Mouse (Mus musculus) embryonic facial prominence, embryonic 14.5 days (tissue): ENCODE measurements at regions not wholly inside any gene's neighbourhood (a gene's known extent, or its start where the extent isn't known, plus 50 kb on each side); places are given as distances from the start of the nearest gene placed in this dataset.

Experiments
- ATAC-seq: fragments of 200-750 bp; cut with Nextera tagmentation; 2 replicates; pipeline ENCODE4 v1.8.0; 2017; ENCODE audit warnings: low read depth, moderate number of reproducible peaks, moderate TSS enrichment
- DNase-seq: peaks from one replicate; pipeline ENCODE4 v3.0.0-alpha.2; 2015; ENCODE audit warnings: low spot score
- H3K27ac ChIP-seq: fragments of 300-500 bp; sonication (generic); replicated peaks from 2 replicates; pipeline ENCODE4 v1.5.1; 2014; ENCODE audit warnings: low read depth, mild to moderate bottlenecking, low read length, moderate library complexity
- H3K27me3 ChIP-seq: fragments of 300-500 bp; sonication (generic); replicated peaks from 2 replicates; pipeline ENCODE4 v1.6.1; 2014; ENCODE audit warnings: low read length; ENCODE audit not compliant: control insufficient read depth, insufficient read depth
- H3K36me3 ChIP-seq: fragments of 300-500 bp; sonication (generic); 2 replicates; pipeline ENCODE4 v1.6.1; 2014; ENCODE audit warnings: low read length, mixed read lengths; ENCODE audit not compliant: control insufficient read depth, insufficient read depth
- H3K4me1 ChIP-seq: fragments of 300-500 bp; sonication (generic); 2 replicates; pipeline ENCODE4 v1.6.1; 2014; ENCODE audit warnings: antibody characterized with exemption, low read length; ENCODE audit not compliant: control insufficient read depth, insufficient read depth
- H3K4me2 ChIP-seq: fragments of 300-500 bp; sonication (generic); 2 replicates; pipeline ENCODE4 v1.6.1; 2014; ENCODE audit warnings: low read depth, mild to moderate bottlenecking, low read length, moderate library complexity, mixed read lengths
- H3K4me3 ChIP-seq: fragments of 300-500 bp; sonication (generic); 2 replicates; pipeline ENCODE4 v1.5.1; 2014; ENCODE audit warnings: low read depth, mild to moderate bottlenecking, low read length
- H3K9ac ChIP-seq: fragments of 300-500 bp; sonication (generic); 2 replicates; pipeline ENCODE4 v1.6.1; 2014; ENCODE audit warnings: low read depth, mild to moderate bottlenecking, low read length, moderate library complexity, mixed read lengths
- H3K9me3 ChIP-seq: fragments of 300-500 bp; sonication (generic); 2 replicates; pipeline ENCODE4 v1.6.1; 2016; ENCODE audit warnings: low read length; ENCODE audit not compliant: control insufficient read depth
- WGBS: fragments of 180-500 bp; shearing (Covaris S2); extraction: QIAGEN DNeasy Blood & Tissue Kit; methylation state at CpG from one replicate; pipeline ENCODE4 v1.1.7; 2014; 5-methylcytosine and 5-hydroxymethylcytosine counted together

DNA sequence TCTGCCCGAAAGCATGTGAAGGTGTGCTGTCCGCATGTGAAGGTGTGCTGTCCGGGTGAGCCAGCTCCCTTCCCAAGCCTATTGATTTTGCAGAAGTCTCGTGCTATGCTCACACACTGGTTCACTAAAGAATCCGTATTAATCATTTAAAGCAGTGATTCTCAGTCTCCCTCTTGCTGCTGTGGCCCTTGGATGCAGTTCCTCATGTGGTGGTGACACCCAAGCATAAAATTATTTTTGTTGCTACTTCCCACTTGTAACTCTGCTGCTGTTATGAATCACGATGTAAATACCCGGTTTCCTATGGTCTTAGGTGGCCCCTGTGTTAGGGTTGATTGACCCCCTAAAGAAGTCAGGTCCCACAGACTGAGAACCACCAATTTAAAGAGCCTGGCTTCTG is 55.7 kb upstream of the Emb start:
- no peaks in the 10 kb centered on the region for H3K36me3 ChIP-seq
- DNase-seq (no peak), ATAC-seq (no peak)
- H3K27me3 ChIP-seq = no peaks in the 10 kb centered on the region
- no peaks in the 10 kb centered on the region for H3K4me1 ChIP-seq
- no peak overlapping the region for H3K27ac ChIP-seq
- H3K4me3 ChIP-seq = no peak overlapping the region
- H3K9me3 ChIP-seq = no peaks in the 10 kb centered on the region
- no peak overlapping the region for H3K4me2 ChIP-seq
- no peak overlapping the region for H3K9ac ChIP-seq
- WGBS = 89% methylated on average over 7 of the region's 7 CpGs

DNA sequence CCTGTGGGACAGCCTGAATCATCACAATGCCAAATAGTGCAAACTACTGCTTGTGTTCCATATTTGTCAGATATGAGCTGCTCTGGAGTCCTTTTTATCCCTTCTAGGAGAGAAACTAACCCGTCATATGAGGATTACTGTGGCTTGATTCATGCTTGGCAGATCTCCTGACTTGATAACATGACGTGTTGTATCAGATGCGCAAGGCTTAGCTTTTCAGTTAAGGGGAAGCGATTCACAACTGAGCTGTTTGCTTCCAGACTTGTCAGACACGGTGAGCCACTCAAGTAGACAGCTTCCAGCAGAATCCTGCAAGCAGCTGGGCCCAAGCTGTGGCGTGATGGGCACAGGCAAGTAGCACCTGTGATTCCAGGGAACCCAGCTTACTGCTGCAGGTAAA is 64.5 kb upstream of the Emb start:
- no peaks in the 10 kb centered on the region for H3K4me1 ChIP-seq
- no peaks in the 10 kb centered on the region for H3K27me3 ChIP-seq
- H3K4me2 ChIP-seq = no peak overlapping the region
- ATAC-seq (no peak), DNase-seq (peak; percentile 81)
- no peak overlapping the region for H3K4me3 ChIP-seq
- no peak overlapping the region for H3K9ac ChIP-seq
- no peaks in the 10 kb centered on the region for H3K9me3 ChIP-seq
- no peak overlapping the region for H3K27ac ChIP-seq
- H3K36me3 ChIP-seq = no peaks in the 10 kb centered on the region
- WGBS = 51% methylated on average over 6 of the region's 6 CpGs

DNA sequence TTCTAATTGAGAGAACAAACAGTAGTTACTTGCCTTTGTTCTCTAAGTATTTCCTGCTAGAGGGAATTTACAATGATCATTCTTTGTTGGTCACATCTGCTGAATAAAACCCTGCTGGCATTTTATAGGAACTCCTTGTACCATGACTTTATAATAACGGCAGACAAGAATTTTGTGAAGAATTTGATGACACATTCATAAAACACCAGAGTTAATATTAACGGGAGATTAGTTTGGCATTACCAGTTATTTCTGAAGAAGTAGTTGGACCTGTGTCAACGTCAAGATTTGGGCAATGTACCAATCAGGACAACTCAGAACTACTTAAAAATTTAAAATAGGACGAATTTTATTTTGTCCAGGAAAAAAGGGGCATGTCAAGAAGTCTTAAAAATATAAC is 65.1 kb upstream of the Emb start:
- no peak overlapping the region for H3K27ac ChIP-seq
- no peak overlapping the region for H3K4me2 ChIP-seq
- DNase-seq (no peak), ATAC-seq (no peak)
- no peak overlapping the region for H3K9ac ChIP-seq
- no peaks in the 10 kb centered on the region for H3K4me1 ChIP-seq
- no peaks in the 10 kb centered on the region for H3K9me3 ChIP-seq
- no peaks in the 10 kb centered on the region for H3K27me3 ChIP-seq
- no peaks in the 10 kb centered on the region for H3K36me3 ChIP-seq
- no peak overlapping the region for H3K4me3 ChIP-seq
- WGBS = 72% methylated on average over 4 of the region's 4 CpGs

DNA sequence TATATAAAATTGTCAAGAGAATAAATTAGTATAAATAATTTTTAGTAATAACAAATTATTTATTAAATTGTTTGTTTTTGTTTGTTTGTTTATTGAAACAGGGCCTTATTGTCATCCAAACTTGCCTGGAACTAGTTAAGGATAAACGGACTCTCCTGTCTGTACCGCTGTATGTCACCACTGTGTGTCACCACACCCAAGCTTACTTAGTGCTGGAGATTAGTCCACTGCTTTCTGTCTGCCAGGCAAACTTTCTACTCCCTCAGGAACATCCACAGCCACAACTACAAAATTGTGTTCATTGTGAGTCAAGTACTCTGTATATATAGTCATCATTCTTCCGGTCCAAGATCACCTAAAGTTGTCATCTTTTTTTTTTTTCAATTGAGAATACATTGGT is 74.0 kb upstream of the Emb start:
- no peak overlapping the region for H3K9ac ChIP-seq
- WGBS = 85% methylated on average over 3 of the region's 3 CpGs
- H3K4me3 ChIP-seq = no peak overlapping the region
- no peaks in the 10 kb centered on the region for H3K9me3 ChIP-seq
- ATAC-seq (no peak), DNase-seq (no peak)
- no peak overlapping the region for H3K4me2 ChIP-seq
- no peak overlapping the region for H3K27ac ChIP-seq
- H3K27me3 ChIP-seq = no peaks in the 10 kb centered on the region
- H3K4me1 ChIP-seq = no peaks in the 10 kb centered on the region
- no peaks in the 10 kb centered on the region for H3K36me3 ChIP-seq

DNA sequence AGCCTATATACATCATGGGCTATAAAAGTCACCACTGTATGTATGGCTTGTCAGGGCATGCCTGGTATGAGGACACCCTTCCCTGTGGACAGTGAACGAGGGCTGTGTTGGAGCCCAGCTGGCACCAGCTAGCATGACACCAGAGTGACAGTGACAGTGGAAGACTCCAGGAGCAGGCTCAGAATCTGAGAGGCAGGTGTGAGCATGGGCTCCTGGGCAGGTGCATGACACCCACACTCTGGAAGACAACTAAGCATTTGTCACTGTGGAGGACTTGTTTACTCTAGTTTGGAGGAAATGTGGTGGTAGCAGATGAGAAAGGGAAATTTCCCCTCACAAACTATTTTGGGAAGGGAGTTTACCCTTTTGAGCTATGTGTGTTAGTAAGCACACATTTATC is 76.2 kb upstream of the Emb start:
- H3K4me3 ChIP-seq = no peak overlapping the region
- no peak for DNase-seq
- no peak overlapping the region for H3K27ac ChIP-seq

DNA sequence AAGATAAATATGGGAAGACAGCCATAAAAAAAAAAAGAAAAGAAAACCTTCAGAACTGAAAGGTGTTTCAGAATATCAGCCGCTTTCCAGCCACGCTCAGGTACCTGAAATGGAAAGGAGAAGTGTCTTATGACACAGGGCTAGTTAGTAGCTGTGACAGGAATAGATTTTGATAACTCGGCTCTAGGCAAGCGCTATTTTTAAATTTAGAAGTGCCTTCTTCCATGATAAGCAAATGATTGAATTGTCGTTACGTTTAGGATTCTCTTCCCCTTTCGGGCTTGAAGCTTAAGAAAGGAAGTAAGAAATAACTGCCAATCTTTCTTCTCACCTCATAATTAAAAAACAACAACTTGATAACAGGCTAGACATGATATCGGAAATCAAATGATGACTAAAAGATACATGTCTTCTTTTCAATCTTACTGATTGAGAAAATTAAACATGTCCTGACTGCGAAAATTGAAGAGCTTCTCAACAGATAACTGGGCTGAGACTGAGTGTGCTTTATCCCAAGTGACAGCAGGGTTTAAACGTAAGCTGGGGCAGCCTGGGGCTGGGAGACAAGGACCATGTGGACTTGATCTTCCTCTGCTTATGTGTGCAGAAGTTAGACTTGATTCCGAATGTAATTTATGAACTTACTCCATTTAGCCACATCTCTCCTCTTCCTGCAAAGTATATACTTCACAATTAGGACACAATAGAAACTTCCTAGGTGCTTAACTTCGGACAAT is 80.4 kb upstream of the Emb start:
- Histone ChIP-seq H3K9ac (no peak overlapping the region), H3K36me3 (no peaks in the 10 kb centered on the region), H3K4me1 (no peaks in the 10 kb centered on the region), H3K27me3 (no peaks in the 10 kb centered on the region), H3K27ac (no peak overlapping the region), H3K4me3 (no peak overlapping the region), H3K4me2 (no peak overlapping the region), H3K9me3 (no peaks in the 10 kb centered on the region)
- DNase-seq = no peak
- WGBS = 79% methylated on average over 12 of the region's 12 CpGs
- ATAC-seq = no peak

More for the DNA sequence above, 76.2 kb upstream of the Emb start:
- WGBS = 53% methylated on average over 1 of the region's 1 CpGs
- no peak for ATAC-seq
- Histone ChIP-seq H3K36me3 (no peaks in the 10 kb centered on the region), H3K4me1 (no peaks in the 10 kb centered on the region), H3K4me2 (no peak overlapping the region), H3K27me3 (no peaks in the 10 kb centered on the region), H3K9me3 (no peaks in the 10 kb centered on the region), H3K9ac (no peak overlapping the region)

DNA sequence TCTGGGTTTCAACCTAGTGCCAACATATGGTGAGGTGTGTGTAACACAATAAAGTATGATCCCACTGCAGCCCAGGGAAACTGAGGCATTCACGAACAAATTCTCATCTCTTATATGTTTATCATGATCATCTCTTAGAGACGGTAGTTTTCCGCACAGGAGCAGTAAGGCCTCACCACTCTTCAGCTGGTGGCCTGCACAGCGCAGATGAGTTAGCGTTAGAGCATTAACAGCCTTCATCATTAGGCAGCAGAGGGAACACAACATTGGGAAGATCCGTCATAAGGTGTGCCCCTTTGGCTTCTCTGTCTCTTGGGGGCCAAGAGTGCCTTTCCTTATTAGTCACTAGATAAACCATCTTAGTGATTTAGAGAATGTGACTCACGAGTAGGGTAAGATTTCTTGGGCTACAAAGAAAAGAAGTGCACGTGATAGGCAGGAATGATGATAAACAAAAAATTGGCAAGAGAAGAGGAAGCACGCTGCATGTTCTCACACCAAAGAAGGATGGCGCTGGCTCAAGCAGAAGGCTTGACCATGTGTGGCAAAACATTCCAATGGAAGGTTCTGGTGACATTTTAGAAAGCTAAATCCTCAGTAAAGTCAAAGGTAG is 81.1 kb upstream of the Emb start:
- no peaks in the 10 kb centered on the region for H3K27me3 ChIP-seq

DNA sequence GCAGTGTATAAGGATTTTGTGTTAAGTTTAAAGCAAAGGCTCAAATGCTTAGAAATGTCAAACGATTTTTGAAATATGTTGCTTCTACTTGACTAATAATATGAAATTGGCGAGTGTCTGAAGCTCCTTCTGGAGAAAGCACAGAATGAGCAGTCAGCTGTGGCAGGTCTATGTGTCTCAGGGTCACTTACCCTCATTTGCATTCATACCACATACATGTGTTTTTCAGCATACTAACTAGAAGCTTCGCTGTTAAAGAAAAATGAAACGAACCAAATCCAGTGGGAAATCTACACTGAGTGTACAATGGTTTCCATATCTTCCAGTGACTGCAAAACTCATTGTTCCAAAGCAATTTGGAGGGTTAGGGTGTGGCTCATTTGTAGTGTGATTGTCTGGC is 88.7 kb upstream of the Emb start:
- Histone ChIP-seq H3K9me3 (no peaks in the 10 kb centered on the region), H3K27ac (no peak overlapping the region), H3K4me2 (no peak overlapping the region), H3K4me1 (0 out of 2 replicates have a peak, but pooled peaks cover 4% of the 10 kb centered on the region), H3K36me3 (no peaks in the 10 kb centered on the region), H3K27me3 (no peaks in the 10 kb centered on the region), H3K9ac (no peak overlapping the region), H3K4me3 (no peak overlapping the region)
- DNase-seq = peak; percentile 27
- WGBS = 55% methylated on average over 4 of the region's 4 CpGs
- no peak for ATAC-seq

More for the DNA sequence above, 81.1 kb upstream of the Emb start:
- Histone ChIP-seq H3K4me3 (no peak overlapping the region), H3K4me2 (no peak overlapping the region), H3K36me3 (no peaks in the 10 kb centered on the region), H3K27ac (no peak overlapping the region), H3K9me3 (no peaks in the 10 kb centered on the region), H3K9ac (no peak overlapping the region), H3K4me1 (no peaks in the 10 kb centered on the region)
- WGBS = 84% methylated on average over 10 of the region's 10 CpGs
- no peak for DNase-seq
- ATAC-seq = no peak

DNA sequence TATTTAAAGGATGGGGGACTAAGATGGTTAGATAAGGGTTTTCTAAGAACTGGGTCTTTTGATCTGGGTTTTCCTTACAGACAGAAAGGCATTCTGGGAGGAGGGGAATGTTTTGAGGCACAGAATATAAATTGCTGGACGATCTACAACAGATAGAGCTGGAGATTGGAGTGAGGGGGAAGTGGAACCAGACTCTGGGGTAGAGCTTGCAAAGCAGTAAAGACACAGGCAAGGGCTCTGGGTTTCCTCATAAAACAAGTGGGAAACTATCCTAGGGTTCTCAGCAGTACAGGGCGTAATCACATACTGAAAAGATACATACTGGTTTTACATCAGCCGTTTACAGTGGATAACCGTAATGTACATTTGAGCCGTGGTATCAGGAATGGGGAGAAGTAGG is 89.5 kb upstream of the Parp8 start:
- Histone ChIP-seq H3K4me3 (no peak overlapping the region), H3K9ac (no peak overlapping the region), H3K27ac (no peak overlapping the region), H3K4me1 (0 out of 2 replicates have a peak, but pooled peaks cover 4% of the 10 kb centered on the region), H3K27me3 (no peaks in the 10 kb centered on the region), H3K9me3 (no peaks in the 10 kb centered on the region), H3K4me2 (no peak overlapping the region), H3K36me3 (no peaks in the 10 kb centered on the region)
- DNase-seq (no peak), ATAC-seq (no peak)
- 74% methylated on average over 5 of the region's 5 CpGs for WGBS
